Mouse (Mus musculus) ovary, postnatal 14 days (tissue): Measurements from ENCODE around the gene Hoxc5.

ENCODE experiments used
- DNase-seq: peaks from one replicate; pipeline ENCODE4 v3.0.0; 2022; ENCODE audit warnings: low spot score

Gene Hoxc5

DNA sequence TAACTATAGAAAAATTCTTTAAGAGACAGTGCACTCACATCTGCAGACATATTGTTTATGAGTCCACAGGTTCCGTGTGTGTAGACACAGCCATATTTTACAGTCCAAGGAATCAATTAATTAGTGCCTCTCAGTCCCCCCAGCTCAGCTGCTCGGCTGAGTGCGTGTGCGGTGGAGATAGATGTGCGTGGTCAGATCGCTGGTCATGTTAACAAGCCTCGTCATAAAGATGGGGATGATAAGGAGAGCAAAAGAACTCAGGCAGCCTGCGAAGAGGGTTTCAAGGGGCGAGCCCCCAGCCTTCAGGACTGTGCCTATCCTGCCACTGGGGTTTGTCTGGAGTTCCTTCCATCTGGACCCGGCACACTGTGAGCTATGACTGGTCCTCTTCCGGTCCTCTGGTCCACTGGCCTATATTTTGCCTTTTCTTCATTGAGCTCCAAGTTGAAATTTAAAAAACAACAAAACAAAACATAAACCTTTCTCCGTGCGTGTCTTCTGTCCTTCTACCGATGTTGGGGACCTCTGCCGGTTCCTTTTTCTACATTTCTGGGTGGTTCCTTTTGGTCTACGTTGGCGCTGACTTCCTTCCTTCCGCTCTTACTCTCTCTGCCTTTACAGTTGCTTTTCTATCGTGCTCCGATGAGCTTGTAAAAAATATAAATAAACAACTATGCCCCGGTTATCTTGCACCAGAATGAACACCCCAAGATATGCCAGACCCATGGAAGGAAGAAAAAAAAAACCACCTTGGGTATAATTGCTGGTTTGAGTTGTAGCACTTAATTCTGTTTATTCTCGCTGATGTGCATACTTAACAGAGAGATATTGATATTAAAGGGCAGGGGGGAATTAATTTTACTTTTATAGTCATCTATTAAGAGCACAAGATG, 21.8 kb upstream of the Hoxc5 start:
- DNase-seq, result no peak

- no peak for DNase-seq
These were observed 20.0 kb upstream of the Hoxc5 start for GRCm38 (mm10) chr15:102947276-102947675.

GRCm38 (mm10) chr15:102948842-102949241, 18.4 kb upstream of the Hoxc5 start:
- DNase-seq, result no peak

DNA sequence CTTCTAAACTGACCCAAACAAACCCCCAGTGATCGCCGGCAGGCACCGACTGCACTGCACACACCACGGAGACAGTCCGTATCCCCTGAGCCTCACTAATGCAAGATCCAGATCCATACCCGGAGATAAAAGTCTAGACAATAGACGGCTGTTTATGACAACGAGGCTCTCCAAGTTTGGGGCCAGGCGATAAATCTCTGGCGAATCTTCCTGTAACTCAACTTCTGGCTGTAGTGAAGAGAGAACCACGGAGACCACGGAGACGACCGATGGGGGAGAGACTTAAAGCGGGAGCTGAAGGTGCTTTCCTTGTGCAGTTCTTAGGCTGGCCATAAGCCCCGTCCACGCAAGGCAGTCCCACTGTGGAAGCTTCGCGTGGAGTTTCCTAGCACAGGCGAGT, 17.5 kb upstream of the Hoxc5 start:
- DNase-seq, result no peak

- no peak for DNase-seq
These were observed 16.4 kb upstream of the Hoxc5 start for GRCm38 (mm10) chr15:102950877-102951276.

GRCm38 (mm10) chr15:102953561-102953960, 13.7 kb upstream of the Hoxc5 start:
- no peak for DNase-seq

DNA sequence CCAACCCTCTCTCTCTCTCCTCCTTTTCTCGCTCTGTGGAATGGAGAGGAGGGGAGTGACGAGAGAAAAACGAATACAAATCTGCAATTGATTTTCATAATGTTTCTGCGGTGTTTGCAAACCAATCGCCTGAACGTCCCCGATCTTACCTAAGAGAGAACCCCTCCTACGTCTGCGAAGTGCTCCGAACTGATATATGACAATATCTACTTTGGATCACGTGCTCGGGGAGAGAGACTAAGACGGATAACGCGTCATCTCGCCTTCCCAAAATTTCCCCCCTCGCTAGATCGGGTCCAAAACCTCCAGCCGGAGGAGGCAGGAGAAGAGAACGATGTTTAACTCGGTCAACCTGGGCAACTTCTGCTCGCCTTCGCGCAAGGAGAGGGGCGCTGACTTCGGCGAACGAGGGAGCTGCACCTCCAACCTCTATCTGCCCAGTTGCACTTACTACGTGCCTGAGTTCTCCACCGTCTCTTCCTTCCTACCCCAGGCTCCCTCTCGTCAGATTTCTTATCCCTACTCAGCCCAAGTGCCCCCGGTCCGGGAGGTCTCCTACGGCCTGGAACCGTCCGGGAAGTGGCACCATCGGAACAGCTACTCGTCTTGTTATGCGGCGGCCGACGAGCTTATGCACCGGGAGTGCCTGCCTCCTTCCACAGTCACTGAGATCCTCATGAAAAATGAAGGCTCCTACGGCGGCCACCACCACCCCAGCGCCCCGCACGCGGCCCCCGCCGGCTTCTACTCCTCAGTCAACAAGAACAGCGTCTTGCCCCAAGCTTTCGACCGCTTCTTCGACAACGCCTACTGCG, 12.8 kb upstream of the Hoxc5 start, which contains the start of gene Hoxc11:
Hoxc11 (plus strand) TSS at position 236 of the 815 bp plus-strand sequence.
- DNase-seq, result no peak

GRCm38 (mm10) chr15:102955007-102955382, 12.2 kb upstream of the Hoxc5 start:
- no peak for DNase-seq

DNA sequence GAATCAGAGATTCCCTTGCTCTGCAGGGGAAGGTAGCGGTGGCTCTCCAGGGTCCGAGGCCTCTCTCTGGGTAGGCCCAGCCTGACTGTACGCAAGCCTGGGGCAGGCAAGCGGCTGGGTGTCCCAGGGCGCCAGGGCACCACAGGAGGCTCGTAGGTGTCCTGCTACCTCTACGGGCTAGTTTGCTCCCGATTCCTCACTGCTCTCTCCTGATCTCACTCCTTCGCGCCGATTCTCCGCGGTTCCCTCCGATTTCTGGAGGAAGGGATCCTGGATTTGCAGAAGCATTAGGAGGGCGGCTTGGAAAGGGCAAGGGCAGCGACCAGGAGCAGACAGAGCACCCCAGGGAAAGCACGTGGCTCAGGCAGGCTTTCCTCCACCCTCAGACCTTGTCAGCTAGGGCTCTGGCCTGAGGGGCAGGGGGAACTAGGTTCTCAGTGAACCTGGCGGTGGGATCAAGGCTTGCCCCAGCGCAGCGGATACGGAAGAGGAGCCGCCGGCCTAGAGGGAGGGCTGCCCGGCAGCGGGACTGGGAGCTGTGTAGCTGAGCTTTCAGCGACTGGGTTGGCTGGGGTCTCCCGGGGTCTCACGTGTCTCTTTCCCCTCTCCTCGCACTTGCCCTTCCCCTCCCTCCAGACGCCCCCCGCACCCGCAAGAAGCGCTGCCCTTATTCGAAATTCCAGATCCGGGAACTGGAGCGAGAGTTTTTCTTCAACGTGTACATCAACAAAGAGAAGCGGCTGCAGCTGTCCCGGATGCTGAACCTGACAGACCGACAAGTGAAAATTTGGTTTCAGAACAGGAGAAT, 11.2 kb upstream of the Hoxc5 start:
- DNase-seq, result no peak

DNA sequence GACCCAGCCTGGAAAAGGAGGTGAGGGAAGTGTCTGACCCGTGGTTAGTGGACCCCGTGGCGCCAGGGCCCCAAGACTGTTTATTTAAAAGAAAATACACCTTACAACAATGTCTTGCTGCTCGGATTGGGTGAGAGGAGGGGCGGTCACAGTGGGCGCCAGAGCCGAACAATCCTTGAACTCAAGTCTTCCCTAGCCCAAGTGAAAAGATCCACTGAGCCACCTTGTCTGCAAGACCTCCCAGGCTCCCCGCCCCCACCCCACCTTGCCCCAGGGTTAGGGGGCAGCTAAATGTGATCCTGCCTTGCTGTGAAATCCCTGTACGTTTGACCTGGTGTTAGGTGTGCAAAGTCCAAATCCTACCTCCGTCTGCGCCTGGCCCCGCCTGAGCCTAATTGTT, 10.3 kb upstream of the Hoxc5 start:
- DNase-seq, result no peak

- DNase-seq, result no peak
These were observed 7.5 kb upstream of the Hoxc5 start for GRCm38 (mm10) chr15:102959663-102960191.

DNA sequence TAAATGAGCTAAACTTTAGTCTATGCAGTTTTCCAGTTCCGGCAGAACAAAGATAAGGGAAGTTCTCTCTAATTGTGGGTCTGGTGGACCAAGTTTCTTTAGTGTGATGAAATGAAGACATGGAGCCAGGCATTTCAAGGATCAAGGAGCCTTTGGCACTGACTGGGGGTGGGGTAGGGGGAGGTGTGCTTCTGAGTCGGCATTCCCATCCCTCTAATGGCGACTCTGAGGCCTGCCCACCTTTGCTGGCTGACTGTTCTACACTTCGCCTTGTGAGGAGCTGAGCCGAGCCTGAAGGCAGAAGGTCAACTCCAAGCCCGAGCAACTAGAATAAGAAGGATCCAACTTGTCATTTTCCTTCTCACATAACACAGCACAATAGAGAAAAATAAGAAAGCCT, 5.5 kb upstream of the Hoxc5 start:
- no peak for DNase-seq

- DNase-seq, result no peak
These were observed 4.8 kb upstream of the Hoxc5 start for GRCm38 (mm10) chr15:102962492-102962891.

DNA sequence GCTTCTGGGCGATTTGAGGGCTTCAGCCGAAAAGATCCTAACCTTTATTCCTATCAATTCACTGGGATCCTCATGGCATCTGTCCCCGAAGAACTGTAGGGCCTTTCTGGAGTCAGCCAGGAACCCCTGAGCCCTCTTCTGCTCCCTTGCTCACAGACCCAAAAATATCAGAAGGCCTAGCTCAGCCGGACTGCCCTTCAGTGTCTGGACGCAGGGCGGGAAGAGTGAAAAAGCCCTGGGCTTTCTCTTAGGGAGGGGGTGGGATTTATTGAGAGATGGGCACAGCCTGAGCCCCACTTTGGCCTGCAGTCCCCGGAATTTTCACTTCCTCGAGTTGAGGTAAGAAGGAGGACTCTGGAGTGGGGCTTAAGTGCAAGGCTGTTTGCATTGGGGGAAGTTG, 4.0 kb upstream of the Hoxc5 start:
- DNase-seq, result no peak

DNA sequence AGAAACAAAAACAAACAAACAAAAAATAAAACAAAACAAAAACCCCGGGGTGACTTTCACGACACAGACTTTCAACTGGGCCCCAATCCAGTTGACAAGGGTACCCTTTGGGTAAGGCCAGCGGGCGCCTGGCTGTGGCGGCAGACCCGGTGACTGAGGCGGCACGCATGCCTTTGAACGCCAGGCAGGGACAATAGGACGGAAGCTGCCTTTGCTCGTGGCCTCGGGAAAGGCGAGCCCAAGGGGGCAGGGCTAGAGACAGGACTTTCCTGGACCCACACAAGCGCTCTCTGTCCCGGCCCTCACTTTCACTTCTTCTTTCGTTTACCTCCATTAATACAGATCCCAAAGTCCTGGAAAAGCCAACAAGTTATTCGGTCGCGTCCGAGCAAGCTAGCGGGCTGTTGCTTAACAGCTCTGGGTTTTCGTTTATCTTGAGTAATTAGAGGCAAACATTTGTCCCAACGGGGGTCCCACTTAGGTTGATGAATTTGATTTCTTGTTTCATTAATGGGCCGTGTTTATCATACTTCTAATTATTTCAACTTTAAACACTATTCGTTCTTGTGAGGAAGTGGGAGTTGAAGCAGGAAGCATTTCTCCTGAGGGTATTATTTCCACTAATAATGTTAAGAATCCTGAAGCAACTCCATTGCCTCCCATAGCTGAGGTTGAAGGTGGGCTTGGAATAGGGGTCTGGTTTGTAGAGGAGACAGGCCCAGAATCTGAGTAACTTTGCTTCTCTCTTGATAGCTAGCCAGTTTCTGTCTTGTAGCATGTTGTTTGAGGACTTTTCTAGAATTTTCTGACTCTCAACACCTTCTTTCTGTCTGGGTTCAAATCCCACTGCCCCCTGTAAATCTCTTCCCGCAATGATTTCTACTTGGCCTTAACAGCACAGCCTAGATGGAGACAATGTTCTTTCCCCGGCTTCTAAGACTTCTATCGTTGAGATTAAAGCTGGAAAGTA, 3.3 kb upstream of the Hoxc5 start:
- DNase-seq, result no peak

GRCm38 (mm10) chr15:102965003-102965891, 2.0 kb upstream of the Hoxc5 start:
- DNase-seq, result no peak

DNA sequence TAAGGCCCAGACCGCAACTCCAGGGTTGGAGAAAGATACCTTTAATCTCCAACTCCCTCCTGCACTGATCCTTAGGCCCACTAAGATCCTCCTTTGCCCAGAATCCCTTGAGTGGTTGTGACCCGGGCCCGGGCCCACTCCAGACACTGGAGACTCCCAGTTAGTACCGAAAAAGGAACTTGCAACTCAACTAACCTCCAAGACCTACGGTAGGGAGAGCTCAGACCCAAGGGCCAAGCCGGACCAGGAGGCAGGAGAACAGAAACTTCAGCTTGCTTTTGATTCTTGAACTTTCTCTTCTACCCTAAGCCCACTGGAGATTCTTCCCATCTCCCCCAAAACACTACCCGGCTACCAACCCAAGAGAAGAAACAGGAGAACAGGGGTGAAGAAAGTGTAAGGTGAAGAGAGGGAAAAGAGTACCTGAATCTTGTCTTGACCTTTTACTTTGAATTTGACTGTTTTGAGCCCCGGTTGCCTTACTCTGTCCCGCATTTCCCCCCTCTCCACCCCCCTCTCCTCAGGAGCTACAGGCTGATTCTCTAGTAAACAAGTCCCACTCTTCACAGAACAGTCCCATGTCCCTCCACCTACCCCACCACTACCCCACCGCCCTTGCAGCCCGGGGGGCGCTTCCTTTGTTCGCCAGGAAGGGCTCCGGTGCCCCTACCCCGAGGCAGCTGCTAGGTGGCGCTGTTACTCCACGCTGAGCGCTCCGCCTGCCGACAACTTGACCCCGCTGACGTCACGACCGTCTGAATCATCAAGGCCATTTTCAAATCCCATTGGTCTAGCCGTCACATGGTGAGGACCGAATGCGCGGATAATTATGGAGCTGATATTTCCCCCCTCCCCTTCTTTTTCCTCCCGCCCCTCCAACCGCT, 1.1 kb upstream of the Hoxc5 start:
- peak; percentile 89 for DNase-seq

DNA sequence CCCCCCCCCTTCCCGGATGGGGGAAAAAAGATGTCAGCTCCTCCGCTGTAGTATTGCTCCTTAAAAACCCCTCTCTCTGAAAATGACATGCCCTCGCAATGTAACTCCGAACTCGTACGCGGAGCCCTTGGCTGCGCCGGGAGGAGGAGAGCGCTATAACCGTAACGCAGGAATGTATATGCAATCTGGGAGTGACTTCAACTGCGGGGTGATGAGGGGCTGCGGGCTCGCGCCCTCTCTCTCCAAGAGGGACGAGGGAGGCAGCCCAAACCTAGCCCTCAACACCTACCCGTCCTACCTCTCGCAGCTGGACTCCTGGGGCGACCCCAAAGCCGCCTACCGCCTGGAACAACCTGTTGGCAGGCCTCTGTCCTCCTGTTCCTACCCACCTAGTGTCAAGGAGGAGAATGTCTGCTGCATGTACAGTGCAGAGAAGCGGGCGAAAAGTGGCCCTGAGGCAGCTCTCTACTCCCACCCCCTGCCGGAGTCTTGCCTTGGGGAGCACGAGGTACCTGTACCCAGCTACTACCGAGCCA, 399 bp upstream of the Hoxc5 start, which contains the start of gene Hoxc10:
Hoxc10 (plus strand) TSS at position 21 of the 536 bp plus-strand sequence.
- no peak for DNase-seq
